ENCODE assay signal across 27 mouse cellular contexts in the genomic region with DNA sequence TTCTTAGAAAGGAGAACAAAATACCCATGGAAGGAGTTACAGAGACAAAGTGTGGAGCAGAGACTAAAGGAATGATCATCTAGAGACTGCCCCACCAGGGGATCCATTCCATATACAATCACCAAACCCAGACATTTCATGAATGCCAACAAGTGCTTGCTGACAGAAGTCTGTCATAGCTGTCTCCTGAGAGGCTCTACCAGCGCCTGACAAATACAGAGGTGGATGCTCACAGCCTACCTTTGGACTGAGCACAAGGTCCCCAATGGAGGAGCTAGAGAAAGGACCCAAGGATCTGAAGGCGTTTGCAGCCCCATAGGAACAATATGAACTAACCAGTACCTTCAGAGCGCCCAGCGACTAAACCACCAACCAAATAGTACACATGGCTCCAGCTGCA.
"Had no signal": no experiment of that assay in that cellular context is flagged by ENCODE, and none has a peak within 500 bp of the region (broad histone marks: within the 10 kb centered on the region; RNA-seq: fewer than 3 reads in every experiment).

No protein-coding gene starts in this region.

- H3K4me2 ChIP-seq: embryonic facial prominence, embryonic 12.5 days; embryonic facial prominence, embryonic 13.5 days; embryonic facial prominence, embryonic 15.5 days; forebrain, embryonic 12.5 days; forebrain, embryonic 13.5 days; forebrain, embryonic 15.5 days had no signal

- H3K9me3 ChIP-seq: embryonic facial prominence, embryonic 10.5 days; embryonic facial prominence, embryonic 12.5 days; embryonic facial prominence, embryonic 13.5 days; embryonic facial prominence, embryonic 15.5 days; forebrain, embryonic 10.5 days; forebrain, embryonic 12.5 days; forebrain, embryonic 13.5 days; forebrain, embryonic 15.5 days had no signal

- H3K4me1 ChIP-seq: embryonic facial prominence, embryonic 10.5 days; embryonic facial prominence, embryonic 12.5 days; embryonic facial prominence, embryonic 13.5 days; embryonic facial prominence, embryonic 15.5 days; forebrain, embryonic 10.5 days; forebrain, embryonic 12.5 days; forebrain, embryonic 13.5 days; forebrain, embryonic 15.5 days had no signal

- H3K36me3 ChIP-seq: embryonic facial prominence, embryonic 10.5 days; embryonic facial prominence, embryonic 12.5 days; embryonic facial prominence, embryonic 13.5 days; embryonic facial prominence, embryonic 15.5 days; forebrain, embryonic 10.5 days; forebrain, embryonic 12.5 days; forebrain, embryonic 15.5 days had no signal

- H3K27me3 ChIP-seq: embryonic facial prominence, embryonic 12.5 days; embryonic facial prominence, embryonic 13.5 days; embryonic facial prominence, embryonic 15.5 days; forebrain, embryonic 12.5 days; forebrain, embryonic 13.5 days; forebrain, embryonic 15.5 days had no signal

- H3K27ac ChIP-seq: embryonic facial prominence, embryonic 10.5 days; embryonic facial prominence, embryonic 12.5 days; embryonic facial prominence, embryonic 13.5 days; embryonic facial prominence, embryonic 15.5 days; forebrain, embryonic 10.5 days; forebrain, embryonic 12.5 days; forebrain, embryonic 13.5 days; forebrain, embryonic 15.5 days; gastrocnemius, adult 2 months had no signal

- ATAC-seq: forebrain, embryonic 13.5 days; forebrain, embryonic 14.5 days; forebrain, embryonic 15.5 days; forebrain, embryonic 16.5 days; forebrain, postnatal 0 days had no signal

- DNase-seq: cerebellum, adult 2 months; cerebellum, adult 8-10 months; cerebellum, adult 9-10 months; cerebellum, adult 9-11 months; cerebellum, postnatal 10 days; cerebellum, postnatal 14 days; cerebellum, postnatal 25 days; cerebellum, postnatal 36 days; embryo, embryonic 11 days; forebrain, postnatal 0 days; gastrocnemius, adult 2 months; gastrocnemius, postnatal 10 days; gastrocnemius, postnatal 14 days; gastrocnemius, postnatal 25 days; gastrocnemius, postnatal 36 days; heart, adult 18-20 months had no signal

- H3K9ac ChIP-seq: embryonic facial prominence, embryonic 12.5 days; embryonic facial prominence, embryonic 13.5 days; embryonic facial prominence, embryonic 15.5 days; forebrain, embryonic 12.5 days; forebrain, embryonic 13.5 days; forebrain, embryonic 15.5 days; forebrain, postnatal 0 days had no signal

- H3K4me3 ChIP-seq: embryonic facial prominence, embryonic 10.5 days; embryonic facial prominence, embryonic 12.5 days; embryonic facial prominence, embryonic 13.5 days; embryonic facial prominence, embryonic 15.5 days; erythroblast, embryonic 14.5 days; forebrain, embryonic 10.5 days; forebrain, embryonic 12.5 days; forebrain, embryonic 13.5 days; forebrain, embryonic 15.5 days; gastrocnemius, adult 2 months had no signal
